Mouse (Mus musculus) midbrain, embryonic 12.5 days (tissue): Measurements from ENCODE around the gene Arhgap15. TPM values are rescaled to one million over a fixed set of nuclear protein-coding genes. Genes with fewer than 3 reads are reported as not detected.

Experiments
- ATAC-seq: fragments of 200-750 bp; cut with Nextera tagmentation; 2 replicates; pipeline ENCODE4 v1.8.0; 2017; ENCODE audit warnings: low read depth, moderate TSS enrichment, moderate library complexity; ENCODE audit not compliant: low FRiP score
- H3K27ac ChIP-seq: fragments of 300-500 bp; sonication (generic); replicated peaks from 2 replicates; pipeline ENCODE4 v1.5.1; 2016; ENCODE audit warnings: mild to moderate bottlenecking
- H3K27me3 ChIP-seq: fragments of 300-500 bp; sonication (generic); 2 replicates; pipeline ENCODE4 v1.6.1; 2016; ENCODE audit warnings: mild to moderate bottlenecking
- H3K36me3 ChIP-seq: fragments of 300-500 bp; sonication (generic); 2 replicates; pipeline ENCODE4 v1.6.1; 2016
- H3K4me1 ChIP-seq: fragments of 300-500 bp; sonication (generic); 2 replicates; pipeline ENCODE4 v1.6.1; 2016
- H3K4me2 ChIP-seq: fragments of 300-500 bp; sonication (generic); replicated peaks from 2 replicates; pipeline ENCODE4 v1.6.1; 2016; ENCODE audit warnings: mild to moderate bottlenecking, moderate library complexity
- H3K4me3 ChIP-seq: fragments of 300-500 bp; sonication (generic); 2 replicates; pipeline ENCODE4 v1.5.1; 2016; ENCODE audit warnings: mild to moderate bottlenecking
- H3K9ac ChIP-seq: fragments of 300-500 bp; sonication (generic); replicated peaks from 2 replicates; pipeline ENCODE4 v1.6.1; 2016; ENCODE audit warnings: mild to moderate bottlenecking, moderate library complexity
- H3K9me3 ChIP-seq: fragments of 300-500 bp; sonication (generic); 2 replicates; pipeline ENCODE4 v1.6.1; 2016; ENCODE audit warnings: mild to moderate bottlenecking
- WGBS: fragments of 180-500 bp; shearing (Covaris S2); methylation state at CpG from one replicate; pipeline ENCODE4 v1.1.7; 2016; 5-methylcytosine and 5-hydroxymethylcytosine counted together
- polyA plus RNA-seq: library from polyadenylated mRNA; unstranded; fragments of >200 nt; fragmentation: Nextera tagmentation; extraction: Ambion mirVana; gene quantifications from 2 replicates; pipeline ENCODE4 v1.2.1, GENCODE M21; 2016

Arhgap15 gene
- polyA plus RNA-seq, 1 experiment from 2014 or later = 0.32 TPM

GRCm38 (mm10) chr2:44411660-44412059 lies 663.0 kb downstream of the Arhgap15 start:
- Histone ChIP-seq H3K27ac (no peak overlapping the region), H3K27me3 (no peaks in the 10 kb centered on the region), H3K36me3 (no peaks in the 10 kb centered on the region), H3K9me3 (no peaks in the 10 kb centered on the region), H3K4me1 (0 out of 2 replicates have a peak, but pooled peaks cover 7% of the 10 kb centered on the region), H3K4me2 (no peak overlapping the region), H3K4me3 (no peak overlapping the region), H3K9ac (no peak overlapping the region)
- ATAC-seq = no peak
- WGBS = 54% methylated on average over 2 of the region's 2 CpGs

- 92% methylated on average over 4 of the region's 4 CpGs for WGBS
- H3K4me2 ChIP-seq = no peak overlapping the region
- no peaks in the 10 kb centered on the region for H3K9me3 ChIP-seq
Measured at GRCm38 (mm10) chr2:44416331-44416730, 667.7 kb downstream of the Arhgap15 start.

GRCm38 (mm10) chr2:44419547-44420225 lies 671.1 kb downstream of the Arhgap15 start:
- ATAC-seq = no peak
- H3K27me3 ChIP-seq = no peaks in the 10 kb centered on the region
- H3K4me1 ChIP-seq = no peaks in the 10 kb centered on the region
- H3K9ac ChIP-seq = no peak overlapping the region
- H3K27ac ChIP-seq = no peak overlapping the region
- H3K4me3 ChIP-seq = no peak overlapping the region
- 85% methylated on average over 4 of the region's 4 CpGs for WGBS
- no peaks in the 10 kb centered on the region for H3K36me3 ChIP-seq
- no peak overlapping the region for H3K4me2 ChIP-seq
- no peaks in the 10 kb centered on the region for H3K9me3 ChIP-seq

More at GRCm38 (mm10) chr2:44416331-44416730, 667.7 kb downstream of the Arhgap15 start:
- H3K4me3 ChIP-seq = no peak overlapping the region
- H3K27me3 ChIP-seq = no peaks in the 10 kb centered on the region
- H3K4me1 ChIP-seq = no peaks in the 10 kb centered on the region
- no peak overlapping the region for H3K9ac ChIP-seq
- H3K27ac ChIP-seq = no peak overlapping the region
- no peaks in the 10 kb centered on the region for H3K36me3 ChIP-seq
- ATAC-seq = no peak

GRCm38 (mm10) chr2:44430521-44430920 lies 681.9 kb downstream of the Arhgap15 start:
- Histone ChIP-seq H3K36me3 (no peaks in the 10 kb centered on the region), H3K4me1 (no peaks in the 10 kb centered on the region), H3K9me3 (no peaks in the 10 kb centered on the region), H3K4me3 (no peak overlapping the region), H3K27ac (no peak overlapping the region), H3K4me2 (no peak overlapping the region), H3K9ac (no peak overlapping the region), H3K27me3 (no peaks in the 10 kb centered on the region)
- ATAC-seq = no peak
- WGBS = 76% methylated on average over 9 of the region's 9 CpGs

GRCm38 (mm10) chr2:44436652-44437051 lies 688.0 kb downstream of the Arhgap15 start:
- no peak overlapping the region for H3K4me3 ChIP-seq
- ATAC-seq = no peak
- WGBS = 87% methylated on average over 5 of the region's 5 CpGs
- peaks cover 5% of the 10 kb centered on the region; the same call in 1 of the 2 replicates for H3K4me1 ChIP-seq
- no peak overlapping the region for H3K9ac ChIP-seq
- no peak overlapping the region for H3K27ac ChIP-seq
- H3K4me2 ChIP-seq = no peak overlapping the region
- H3K9me3 ChIP-seq = no peaks in the 10 kb centered on the region
- H3K36me3 ChIP-seq = no peaks in the 10 kb centered on the region
- H3K27me3 ChIP-seq = no peaks in the 10 kb centered on the region

GRCm38 (mm10) chr2:44437496-44438057 lies 689.0 kb downstream of the Arhgap15 start:
- Histone ChIP-seq H3K27ac (no peak overlapping the region), H3K4me2 (no peak overlapping the region), H3K27me3 (no peaks in the 10 kb centered on the region), H3K9me3 (peaks cover 8% of the 10 kb centered on the region), H3K36me3 (0 out of 2 replicates have a peak, but pooled peaks cover 5% of the 10 kb centered on the region), H3K9ac (no peak overlapping the region), H3K4me1 (peaks cover 5% of the 10 kb centered on the region; the same call in 1 of the 2 replicates), H3K4me3 (no peak overlapping the region)
- no peak for ATAC-seq
- WGBS = 44% methylated on average over 8 of the region's 8 CpGs

GRCm38 (mm10) chr2:44438070-44438469 lies 689.4 kb downstream of the Arhgap15 start:
- no peak overlapping the region for H3K27ac ChIP-seq

GRCm38 (mm10) chr2:44444938-44445337 lies 696.3 kb downstream of the Arhgap15 start:
- Histone ChIP-seq H3K9me3 (peaks cover 8% of the 10 kb centered on the region), H3K27ac (no peak overlapping the region), H3K9ac (no peak overlapping the region), H3K36me3 (0 out of 2 replicates have a peak, but pooled peaks cover 5% of the 10 kb centered on the region), H3K27me3 (no peaks in the 10 kb centered on the region), H3K4me3 (no peak overlapping the region), H3K4me1 (peaks cover 10% of the 10 kb centered on the region), H3K4me2 (no peak overlapping the region)
- ATAC-seq = no peak
- WGBS = 86% methylated on average over 2 of the region's 2 CpGs

More at GRCm38 (mm10) chr2:44438070-44438469, 689.4 kb downstream of the Arhgap15 start:
- no peak overlapping the region for H3K9ac ChIP-seq
- ATAC-seq = no peak
- 0 out of 2 replicates have a peak, but pooled peaks cover 5% of the 10 kb centered on the region for H3K36me3 ChIP-seq
- H3K27me3 ChIP-seq = no peaks in the 10 kb centered on the region
- peaks cover 5% of the 10 kb centered on the region; the same call in 1 of the 2 replicates for H3K4me1 ChIP-seq
- no peak overlapping the region for H3K4me3 ChIP-seq
- H3K4me2 ChIP-seq = no peak overlapping the region
- 56% methylated on average over 1 of the region's 1 CpGs for WGBS
- peaks cover 8% of the 10 kb centered on the region for H3K9me3 ChIP-seq

Other genes starting within 250 kb of the Arhgap15 start
- 1.3 and 1.5 TPM in 2 replicates for gene Kynu, start 193.5 kb upstream of the Arhgap15 start, polyA plus RNA-seq